Mouse (Mus musculus): ENCODE measurements around the gene 4632433K11Rik.

4632433K11Rik gene

DNA sequence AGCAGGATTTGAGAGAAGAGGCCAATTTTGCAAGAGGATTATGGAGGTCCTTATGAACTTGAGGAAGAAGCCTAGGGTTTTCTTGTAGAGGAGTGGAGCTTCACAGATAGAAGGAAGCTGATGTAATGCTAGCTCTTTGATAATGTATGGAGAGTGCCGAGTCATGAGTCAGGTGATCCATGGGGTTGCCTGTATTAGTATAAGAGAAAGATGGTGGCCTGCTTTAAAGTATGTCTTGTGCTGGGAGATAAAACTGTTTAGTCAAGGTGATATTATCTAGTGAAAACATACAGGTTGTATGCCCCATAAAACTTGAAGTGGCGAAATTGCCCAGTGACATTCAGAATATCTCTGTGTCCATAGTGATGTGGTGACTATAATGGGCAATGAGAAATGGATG lies 43.0 kb downstream of the 4632433K11Rik start:
- in situ Hi-C loops (cut with MboI; ENCODE audit: unreplicated experiment in 2 of 2) = no loop called here

DNA sequence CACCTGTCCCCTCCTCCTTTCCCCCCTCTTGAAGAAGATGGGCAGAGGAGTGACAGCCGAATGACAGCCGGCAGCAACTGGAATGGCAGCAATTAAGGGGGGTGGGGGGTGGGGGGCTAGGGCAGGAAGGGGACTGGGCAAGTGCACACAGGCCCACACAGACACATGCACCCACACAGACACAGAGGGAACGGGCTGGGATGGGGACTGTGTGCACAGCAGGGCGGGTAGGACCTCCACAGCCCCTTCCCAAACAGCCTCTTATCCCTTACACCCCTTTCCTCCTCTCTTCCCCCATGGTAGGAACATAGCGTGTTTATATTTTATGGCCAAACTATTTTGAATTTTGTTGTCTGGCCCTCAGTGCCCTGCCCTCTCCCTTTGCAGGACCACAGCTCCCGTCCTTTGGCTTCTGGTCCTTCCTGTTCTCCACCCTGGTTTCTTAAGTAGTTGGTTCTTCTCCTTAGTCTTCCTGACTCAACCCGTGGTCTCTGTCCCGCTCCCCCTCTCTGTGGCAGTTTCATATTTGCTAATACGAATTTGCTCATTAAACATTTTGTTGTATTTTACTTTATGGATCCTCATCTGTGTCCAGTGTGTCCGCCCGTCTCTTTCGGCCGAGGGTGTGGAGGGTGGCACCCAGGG lies 45.6 kb downstream of the 4632433K11Rik start:
- in situ Hi-C loops (cut with MboI; ENCODE audit: unreplicated experiment in 2 of 2) = loop anchor here in 1 of 2 experiments (10.0 kb wide), 1 partner anchor 1205 kb away; the partner anchor contains the start of gene Zfp667

DNA sequence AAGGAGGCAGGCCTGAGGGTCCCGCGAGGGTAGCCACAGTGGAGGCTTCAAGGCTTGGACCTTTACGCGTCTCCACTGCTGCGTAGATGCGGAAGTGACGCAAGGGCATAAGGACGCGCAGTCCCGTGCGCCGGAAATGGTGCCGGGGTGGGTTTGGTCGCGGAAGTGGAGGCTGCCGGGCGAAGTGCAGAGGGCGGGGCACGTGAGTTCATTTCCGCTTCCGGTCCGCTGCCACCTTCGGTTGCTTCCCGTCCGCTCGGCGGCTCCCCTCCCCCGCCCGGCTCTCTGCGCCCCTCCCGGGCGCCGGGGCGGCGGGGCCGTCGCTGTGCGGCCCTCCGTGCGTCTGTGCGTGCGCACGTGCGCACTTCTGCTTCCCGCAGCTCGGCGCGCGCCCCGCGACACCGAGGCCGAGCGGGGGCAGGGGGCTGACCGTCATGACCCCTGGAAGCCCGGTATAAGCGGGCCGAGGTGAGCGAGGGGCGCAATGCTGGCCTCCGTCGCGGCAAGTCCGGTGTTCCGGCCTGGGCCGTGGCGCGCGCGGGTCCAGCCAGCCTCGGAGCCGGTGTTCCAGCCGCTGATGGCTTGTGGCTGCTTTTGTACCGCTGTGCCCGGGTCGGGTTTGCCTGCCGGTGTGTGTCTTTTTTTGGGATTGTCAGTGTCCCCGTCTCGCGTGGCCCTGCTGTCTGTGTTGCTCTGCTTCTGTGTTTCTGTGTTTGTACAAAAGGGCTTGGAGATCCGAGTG lies 46.3 kb downstream of the 4632433K11Rik start, which contains the start of gene Epn1:
TSS of gene Epn1 (plus strand) at position 226 of the 742 bp plus-strand sequence.
- in situ Hi-C loops (cut with MboI; ENCODE audit: unreplicated experiment in 2 of 2) = loop anchor here in 1 of 2 experiments (10.0 kb wide), 1 partner anchor 1205 kb away; the partner anchor contains the start of gene Zfp667

DNA sequence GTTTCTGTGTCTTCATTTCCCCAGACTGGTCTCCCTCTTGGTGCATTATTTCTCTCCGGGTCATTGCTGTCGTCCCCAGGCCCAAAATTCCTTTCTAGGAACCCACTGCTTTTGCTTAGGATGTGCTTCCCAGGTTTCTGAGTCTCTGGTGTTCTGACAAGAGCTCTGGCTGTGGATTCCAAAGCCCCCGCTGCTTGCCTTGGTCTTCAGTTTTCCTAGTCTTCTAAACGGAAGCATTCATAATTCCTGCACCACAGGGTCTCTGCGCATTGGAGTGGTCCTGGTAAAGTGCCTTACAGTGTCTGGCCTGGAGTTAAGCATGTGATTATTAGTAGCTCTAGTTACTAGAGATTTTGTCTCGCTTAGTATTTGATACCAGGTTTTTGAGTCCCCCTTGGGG lies 46.9 kb downstream of the 4632433K11Rik start:
- in situ Hi-C loops (cut with MboI; ENCODE audit: unreplicated experiment in 2 of 2) = loop anchor here in 1 of 2 experiments (10.0 kb wide), 1 partner anchor 1204 kb away; the partner anchor contains the start of gene Zfp667

DNA sequence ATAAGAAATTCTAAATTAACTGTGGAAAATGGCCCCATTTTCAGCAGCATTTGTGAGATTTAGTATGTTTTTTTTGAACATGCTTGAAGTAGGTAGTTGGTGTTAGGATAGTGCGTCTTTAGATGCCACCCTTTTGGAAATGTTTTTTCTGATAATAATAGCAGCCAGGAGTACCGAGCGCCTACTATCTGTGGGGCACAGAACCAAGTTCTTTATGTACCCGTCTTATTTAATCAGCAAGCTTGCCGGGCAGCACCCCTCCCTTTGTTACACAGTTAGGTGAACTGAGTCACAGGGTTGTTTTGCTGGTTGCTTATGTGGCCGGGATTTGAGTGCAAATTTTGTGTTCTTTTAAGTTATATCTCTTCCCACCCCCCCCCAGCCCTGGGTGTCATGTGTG lies 47.3 kb downstream of the 4632433K11Rik start:
- in situ Hi-C loops (cut with MboI; ENCODE audit: unreplicated experiment in 2 of 2) = loop anchor here in 1 of 2 experiments (10.0 kb wide), 1 partner anchor 1204 kb away; the partner anchor contains the start of gene Zfp667

DNA sequence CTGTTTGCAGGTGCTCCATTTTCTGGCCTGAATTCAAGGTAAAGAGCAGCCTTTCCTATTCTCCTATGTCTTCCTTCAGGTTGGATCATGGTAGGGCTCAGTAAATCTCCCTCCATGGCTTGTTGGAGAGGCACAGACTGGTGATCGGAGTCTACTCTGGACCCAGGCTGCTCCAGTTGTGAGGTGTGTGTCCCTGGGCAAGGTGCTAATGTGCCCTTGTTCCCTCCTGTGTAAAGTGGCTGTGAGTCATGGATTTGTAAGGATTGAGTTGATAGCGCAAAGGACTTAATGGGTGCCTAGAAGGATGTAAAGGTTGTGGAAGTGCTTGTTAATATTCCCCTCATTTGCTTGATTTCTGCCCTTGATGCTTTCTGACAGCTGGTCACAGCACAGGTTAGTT lies 48.0 kb downstream of the 4632433K11Rik start:
- in situ Hi-C loops (cut with MboI; ENCODE audit: unreplicated experiment in 2 of 2) = loop anchor here in 1 of 2 experiments (10.0 kb wide), 1 partner anchor 1203 kb away; the partner anchor contains the start of gene Zfp667

DNA sequence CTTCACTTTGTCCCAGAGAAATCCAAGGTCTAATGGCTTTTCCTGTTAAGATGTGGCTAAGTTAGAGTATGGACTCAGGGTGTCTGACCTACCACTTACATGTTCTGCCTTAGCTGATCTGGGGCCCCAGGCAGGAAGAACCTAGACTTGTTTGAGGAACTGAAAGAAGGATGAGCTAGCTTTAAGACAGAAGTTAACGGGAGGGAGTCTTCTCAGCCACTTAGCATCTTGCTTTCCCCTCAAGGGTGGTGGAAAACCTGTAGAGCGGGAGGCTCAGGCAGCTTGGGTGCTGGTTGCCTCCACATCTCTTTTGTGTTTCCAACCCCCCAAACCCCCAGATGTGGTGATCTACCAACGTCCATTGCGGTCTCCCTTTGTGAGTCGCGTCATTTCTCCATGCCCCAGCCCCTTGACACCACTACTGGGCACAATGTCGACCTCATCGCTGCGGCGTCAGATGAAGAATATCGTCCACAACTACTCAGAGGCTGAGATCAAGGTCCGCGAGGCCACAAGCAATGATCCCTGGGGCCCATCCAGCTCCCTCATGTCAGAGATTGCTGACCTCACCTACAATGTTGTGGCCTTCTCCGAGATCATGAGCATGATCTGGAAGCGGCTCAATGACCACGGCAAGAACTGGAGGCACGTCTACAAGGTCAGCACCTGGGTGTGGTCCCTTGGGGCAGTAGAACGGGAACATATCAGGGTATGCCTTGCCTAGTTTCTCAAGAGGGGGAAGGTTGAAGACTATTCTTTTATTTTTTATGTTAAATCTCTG lies 49.6 kb downstream of the 4632433K11Rik start:
- in situ Hi-C loops (cut with MboI; ENCODE audit: unreplicated experiment in 2 of 2) = loop anchor here in 1 of 2 experiments (10.0 kb wide), 1 partner anchor 1201 kb away; the partner anchor contains the start of gene Zfp667

Data from v-Abl transformed pro-B cells (cell line).